Mouse (Mus musculus) limb, embryonic 12.5 days (tissue): ENCODE measurements around the gene Ppid. TPM values are rescaled to one million over a fixed set of nuclear protein-coding genes. Genes with fewer than 3 reads are reported as not detected.
"Not testable (repeated sequence)": the region's sequence is repeated elsewhere in the genome, so short reads cannot be mapped to it uniquely, and the experiment has no call there.

Experiments
- ATAC-seq: fragments of 200-750 bp; cut with Nextera tagmentation; 2 replicates; pipeline ENCODE4 v1.8.0; 2017; ENCODE audit warnings: low read depth, moderate TSS enrichment; ENCODE audit not compliant: insufficient number of reproducible peaks, insufficient read depth, low FRiP score, low TSS enrichment
- H3K27ac ChIP-seq: fragments of 300-500 bp; sonication (generic); 2 replicates; pipeline ENCODE4 v1.5.1; 2016; ENCODE audit warnings: mild to moderate bottlenecking, moderate library complexity
- H3K27me3 ChIP-seq: fragments of 300-500 bp; sonication (generic); 2 replicates; pipeline ENCODE4 v1.6.1; 2016; ENCODE audit warnings: mild to moderate bottlenecking, moderate library complexity
- H3K36me3 ChIP-seq: fragments of 300-500 bp; sonication (generic); 2 replicates; pipeline ENCODE4 v1.6.1; 2016; ENCODE audit warnings: mild to moderate bottlenecking, moderate library complexity
- H3K4me1 ChIP-seq: fragments of 300-500 bp; sonication (generic); replicated peaks from 2 replicates; pipeline ENCODE4 v1.6.1; 2016
- H3K4me2 ChIP-seq: fragments of 300-500 bp; sonication (generic); 2 replicates; pipeline ENCODE4 v1.6.1; 2016; ENCODE audit warnings: mild to moderate bottlenecking, moderate library complexity
- H3K4me3 ChIP-seq: fragments of 300-500 bp; sonication (generic); replicated peaks from 2 replicates; pipeline ENCODE4 v1.5.1; 2016; ENCODE audit warnings: mild to moderate bottlenecking
- H3K9ac ChIP-seq: fragments of 300-500 bp; sonication (generic); replicated peaks from 2 replicates; pipeline ENCODE4 v1.6.1; 2016; ENCODE audit warnings: mild to moderate bottlenecking, moderate library complexity
- H3K9me3 ChIP-seq: fragments of 300-500 bp; sonication (generic); 2 replicates; pipeline ENCODE4 v1.6.1; 2016; ENCODE audit warnings: mild to moderate bottlenecking, moderate library complexity
- WGBS: fragments of 180-500 bp; shearing (Covaris S2); methylation state at CpG from one replicate; pipeline ENCODE4 v1.1.7; 2016; 5-methylcytosine and 5-hydroxymethylcytosine counted together
- polyA plus RNA-seq: library from polyadenylated mRNA; unstranded; fragments of >200 nt; fragmentation: Nextera tagmentation; extraction: Ambion mirVana; gene quantifications from 2 replicates; pipeline ENCODE4 v1.2.1, GENCODE M21; 2016

The Ppid gene
- polyA plus RNA-seq, 1 experiment from 2014 or later: 211 TPM

GRCm38 (mm10) chr3:79561784-79562715, 29.1 kb upstream of the Ppid start:
- Histone ChIP-seq H3K9me3 (no peaks in the 10 kb centered on the region), H3K9ac (no peak overlapping the region), H3K27ac (no peak overlapping the region), H3K27me3 (no peaks in the 10 kb centered on the region), H3K36me3 (no peaks in the 10 kb centered on the region), H3K4me1 (peaks cover 7% of the 10 kb centered on the region), H3K4me2 (no peak overlapping the region), H3K4me3 (no peak overlapping the region)
- 92% methylated on average over 10 of the region's 10 CpGs for WGBS
- ATAC-seq: no peak

DNA sequence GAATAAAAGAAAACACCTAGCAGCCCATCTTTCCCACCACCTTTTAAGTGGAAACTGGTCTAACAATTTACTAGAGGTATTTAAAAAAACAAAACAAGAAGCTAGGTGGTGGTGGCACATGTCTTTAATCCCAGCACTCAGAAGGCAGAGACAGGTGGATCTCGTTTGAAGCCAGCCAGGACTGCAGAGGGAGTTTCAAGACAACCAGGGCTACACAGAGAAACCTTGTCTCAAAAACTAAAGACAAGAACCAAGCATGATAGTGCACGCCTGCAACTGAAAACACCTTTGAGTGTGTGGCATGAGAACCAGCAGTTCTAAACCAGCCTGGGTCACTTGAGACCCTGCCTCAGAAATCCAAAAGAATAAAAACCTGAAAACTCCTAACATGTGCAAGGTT, 27.6 kb upstream of the Ppid start:
- Histone ChIP-seq H3K27ac (no peak overlapping the region), H3K9ac (no peak overlapping the region), H3K4me1 (peaks cover 7% of the 10 kb centered on the region), H3K9me3 (no peaks in the 10 kb centered on the region), H3K4me3 (no peak overlapping the region), H3K4me2 (no peak overlapping the region), H3K36me3 (no peaks in the 10 kb centered on the region), H3K27me3 (no peaks in the 10 kb centered on the region)
- 58% methylated on average over 2 of the region's 2 CpGs for WGBS
- no peak for ATAC-seq

DNA sequence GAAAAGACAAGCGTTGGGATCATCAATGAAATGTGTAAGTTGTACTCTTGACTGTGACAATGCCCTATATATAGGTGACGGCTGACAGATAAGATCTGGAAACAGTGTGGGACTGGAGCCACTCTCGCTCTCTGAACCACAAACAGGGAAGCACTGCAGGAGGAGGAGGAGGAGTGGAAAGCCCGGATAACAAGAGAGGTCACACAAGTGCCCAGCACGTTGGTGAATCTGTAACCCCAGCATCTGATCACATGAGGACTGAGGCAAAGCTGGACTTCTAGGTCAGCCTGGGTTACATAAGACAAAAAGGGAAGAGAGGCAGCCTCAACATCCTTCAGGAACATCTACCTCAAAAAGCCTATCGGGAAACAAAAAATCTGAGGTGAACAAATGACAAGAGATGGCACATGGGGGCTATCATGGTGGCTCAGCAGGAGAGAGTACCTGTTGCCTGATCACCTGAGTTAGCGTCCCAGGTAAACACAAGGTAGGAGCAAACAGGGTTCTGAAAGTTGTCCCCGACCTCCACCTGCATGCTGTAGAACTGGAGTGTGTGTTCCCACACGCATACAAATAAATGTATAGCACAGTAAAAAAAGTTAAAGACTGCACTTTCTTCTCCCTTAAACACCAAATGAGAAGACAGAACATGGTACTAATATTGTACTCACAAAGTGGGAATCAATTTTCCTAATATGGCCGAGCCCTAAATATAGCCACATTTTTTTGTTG, 26.1 kb upstream of the Ppid start:
- no peak for ATAC-seq
- Histone ChIP-seq H3K4me1 (peaks cover 7% of the 10 kb centered on the region), H3K4me3 (no peak overlapping the region), H3K27ac (no peak overlapping the region), H3K36me3 (no peaks in the 10 kb centered on the region), H3K27me3 (no peaks in the 10 kb centered on the region), H3K9me3 (no peaks in the 10 kb centered on the region), H3K9ac (no peak overlapping the region), H3K4me2 (no peak overlapping the region)
- WGBS: 86% methylated on average over 10 of the region's 10 CpGs

GRCm38 (mm10) chr3:79566716-79567691, 24.1 kb upstream of the Ppid start:
- H3K27ac ChIP-seq: peak overlapping the region; percentile 74
- 3% methylated on average over 60 of the region's 60 CpGs for WGBS
- ATAC-seq: peak; percentile 77

DNA sequence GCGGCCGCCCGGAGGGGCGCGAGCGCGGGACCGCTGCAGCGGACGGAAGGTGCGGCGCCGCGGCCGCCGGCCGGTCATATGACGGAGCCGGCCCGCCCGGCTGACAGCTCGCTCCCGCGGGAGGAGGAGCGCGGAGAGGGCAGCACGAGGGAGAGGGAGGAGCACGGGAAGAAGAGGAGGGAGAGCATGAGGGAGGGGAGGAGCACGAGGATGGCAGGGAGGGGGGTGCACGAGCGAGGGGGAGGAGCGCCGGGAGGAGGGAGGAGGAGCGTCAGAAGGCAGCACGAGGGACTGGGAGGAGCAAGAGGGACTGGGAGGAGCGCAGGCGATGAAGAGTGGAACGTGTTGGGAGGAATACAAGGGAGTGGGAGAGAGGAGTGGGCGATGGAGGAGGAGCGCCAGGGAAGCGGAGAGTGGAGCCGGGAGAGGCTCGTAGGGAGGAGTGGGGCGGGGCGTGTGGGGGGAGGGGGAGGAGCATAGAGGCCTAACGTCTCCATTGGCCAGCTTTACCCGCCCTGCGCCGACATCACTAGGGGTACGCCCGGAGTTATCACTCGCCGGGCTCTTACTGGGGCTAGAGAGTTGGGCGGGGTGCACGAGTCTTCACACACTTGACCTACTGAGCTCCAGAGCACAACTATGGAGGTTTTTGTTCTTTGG, 23.3 kb upstream of the Ppid start, which contains the start of gene Fnip2:
Gene Fnip2 (minus strand): TSS at position 94 of the 660 bp plus-strand sequence.
- Histone ChIP-seq H3K27ac (peak within 1 kb of the TSS; percentile 74), H3K4me2 (peak within 1 kb of the TSS; percentile 76), H3K4me3 (peak within 1 kb of the TSS; percentile 80), H3K9ac (peak within 1 kb of the TSS; percentile 80), H3K36me3 (no peaks in the 10 kb centered on the region), H3K9me3 (no peaks in the 10 kb centered on the region), H3K27me3 (no peaks in the 10 kb centered on the region), H3K4me1 (peaks cover 7% of the 10 kb centered on the region)
- under 1% methylated on average over 53 of the region's 55 CpGs for WGBS
- ATAC-seq: peak; percentile 94

More at GRCm38 (mm10) chr3:79566716-79567691, 24.1 kb upstream of the Ppid start:
- H3K27me3 ChIP-seq: no peaks in the 10 kb centered on the region
- H3K9ac ChIP-seq: peak overlapping the region; percentile 80
- no peaks in the 10 kb centered on the region for H3K9me3 ChIP-seq
- H3K4me3 ChIP-seq: peak overlapping the region; percentile 80
- H3K36me3 ChIP-seq: no peaks in the 10 kb centered on the region
- peaks cover 7% of the 10 kb centered on the region for H3K4me1 ChIP-seq
- peak overlapping the region; percentile 76 for H3K4me2 ChIP-seq

GRCm38 (mm10) chr3:79568629-79569350, 22.4 kb upstream of the Ppid start:
- 76% methylated on average over 16 of the region's 16 CpGs for WGBS

GRCm38 (mm10) chr3:79569351-79569681, 21.8 kb upstream of the Ppid start:
- no peak for ATAC-seq
- Histone ChIP-seq H3K4me1 (peaks cover 7% of the 10 kb centered on the region), H3K27ac (no peak overlapping the region), H3K36me3 (no peaks in the 10 kb centered on the region), H3K9me3 (no peaks in the 10 kb centered on the region), H3K4me3 (no peak overlapping the region), H3K27me3 (no peaks in the 10 kb centered on the region), H3K9ac (no peak overlapping the region), H3K4me2 (no peak overlapping the region)
- WGBS: 86% methylated on average over 3 of the region's 3 CpGs

More at GRCm38 (mm10) chr3:79568629-79569350, 22.4 kb upstream of the Ppid start:
- H3K4me2 ChIP-seq: peak overlapping the region; percentile 76
- H3K27ac ChIP-seq: no peak overlapping the region
- no peaks in the 10 kb centered on the region for H3K9me3 ChIP-seq
- no peak for ATAC-seq
- H3K4me1 ChIP-seq: peaks cover 7% of the 10 kb centered on the region
- peak overlapping the region; percentile 80; the same call in 1 of the 2 replicates for H3K4me3 ChIP-seq
- no peaks in the 10 kb centered on the region for H3K27me3 ChIP-seq
- H3K9ac ChIP-seq: no peak overlapping the region
- no peaks in the 10 kb centered on the region for H3K36me3 ChIP-seq

DNA sequence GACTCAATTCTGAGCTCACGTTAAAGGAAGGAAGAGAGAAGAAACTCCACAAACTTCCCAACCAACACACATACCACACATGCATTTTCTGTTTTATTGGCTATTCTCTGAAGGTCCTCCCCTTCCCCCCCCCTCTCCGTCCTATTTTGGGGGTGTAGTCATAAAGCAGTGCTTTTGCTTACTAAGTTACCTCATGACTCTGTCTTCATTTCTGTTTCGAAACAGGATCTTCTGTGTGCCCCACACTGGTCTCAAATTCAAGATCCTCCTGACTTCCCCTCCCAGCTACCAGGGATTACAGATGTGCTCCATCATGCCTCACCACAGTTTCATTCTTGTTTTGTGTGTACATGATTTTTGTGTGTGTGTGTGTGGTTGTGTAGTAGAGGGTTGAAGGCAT, 18.7 kb upstream of the Ppid start:
- Histone ChIP-seq H3K27me3 (no peaks in the 10 kb centered on the region), H3K4me2 (no peak overlapping the region), H3K9ac (no peak overlapping the region), H3K36me3 (no peaks in the 10 kb centered on the region), H3K4me1 (peaks cover 11% of the 10 kb centered on the region), H3K4me3 (no peak overlapping the region), H3K27ac (no peak overlapping the region), H3K9me3 (no peaks in the 10 kb centered on the region)
- no peak for ATAC-seq
- 62% methylated on average over 3 of the region's 3 CpGs for WGBS

DNA sequence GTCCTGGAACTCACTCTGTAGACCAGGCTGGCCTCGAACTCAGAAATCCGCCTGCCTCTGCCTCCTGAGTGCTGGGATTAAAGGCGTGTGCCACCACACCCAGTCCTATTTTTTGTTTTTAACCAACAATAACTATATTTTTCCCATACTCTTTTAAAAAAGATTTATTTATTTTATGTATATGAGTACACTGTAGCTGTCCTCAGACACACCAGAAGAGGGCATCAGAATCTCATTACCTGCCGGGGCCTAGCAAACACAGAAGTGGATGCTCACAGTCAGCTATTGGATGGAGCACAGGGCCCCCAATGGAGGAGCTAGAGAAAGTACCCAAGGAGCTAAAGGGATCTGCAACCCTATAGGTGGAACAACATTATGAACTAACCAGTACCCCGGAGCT, 17.8 kb upstream of the Ppid start:
- not testable (repeated sequence) for H3K9me3 ChIP-seq, H3K9ac ChIP-seq, H3K4me2 ChIP-seq, H3K27ac ChIP-seq, H3K27me3 ChIP-seq, ATAC-seq, H3K4me3 ChIP-seq, H3K36me3 ChIP-seq
- peaks cover 11% of the 10 kb centered on the region for H3K4me1 ChIP-seq
- WGBS: 97% methylated on average over 5 of the region's 5 CpGs

GRCm38 (mm10) chr3:79574336-79574735, 16.8 kb upstream of the Ppid start:
- no peak overlapping the region for H3K4me2 ChIP-seq
- no peak overlapping the region for H3K27ac ChIP-seq
- H3K4me1 ChIP-seq: peaks cover 11% of the 10 kb centered on the region
- no peak overlapping the region for H3K4me3 ChIP-seq
- ATAC-seq: no peak
- H3K9me3 ChIP-seq: no peaks in the 10 kb centered on the region
- H3K9ac ChIP-seq: no peak overlapping the region
- no peaks in the 10 kb centered on the region for H3K36me3 ChIP-seq
- no peaks in the 10 kb centered on the region for H3K27me3 ChIP-seq
- 86% methylated on average over 3 of the region's 3 CpGs for WGBS
